Mouse (Mus musculus) heart, adult 2 months (tissue): ENCODE results near the gene Nrbp1.
A peak's percentile ranks its signal among the peaks of the same experiment; 100 is the strongest.

Experiments
- CTCF ChIP-seq: fragments of 200-600 bp; IDR thresholded peaks from 2 replicates; pipeline ENCODE4 v1.8.1; 2022; ENCODE audit warnings: antibody characterized with exemption, mild to moderate bottlenecking, moderate library complexity
- POLR2A ChIP-seq: fragments of 200-500 bp; IDR thresholded peaks from 2 replicates; pipeline ENCODE4 v1.6.1; 2011; ENCODE audit warnings: mild to moderate bottlenecking, low read depth, low read length, control low read depth; ENCODE audit not compliant: insufficient read depth

- TF ChIP-seq POLR2A (peak; percentile 40; the same call in 1 of the 2 replicates), CTCF (no peak)
Measured at GRCm38 (mm10) chr5:31241522-31242034, 914 bp downstream of the Nrbp1 start.
